Mouse (Mus musculus): ENCODE measurements around the gene Ip6k3. TPM values are rescaled to one million over a fixed set of nuclear protein-coding genes. Genes with fewer than 3 reads are reported as not detected.
A peak's percentile ranks its signal among the peaks of the same experiment; 100 is the strongest.

Gene Ip6k3
- polyA plus RNA-seq, 1 experiment = not detected

GRCm38 (mm10) chr17:27129291-27129690 is 38.3 kb downstream of the Ip6k3 start:
- Histone ChIP-seq H3K36me3 (replicated peaks; ENCODE audit: low read length) (peaks cover 46% of the 10 kb centered on the region), H3K4me1 (peaks cover 51% of the 10 kb centered on the region)
- no peak for TF ChIP-seq GATA1 (IDR thresholded peaks at IDR 0.05; ENCODE audit: borderline replicate concordance, low read length)
- no peak for TF ChIP-seq FLI1 (IDR thresholded peaks at IDR 0.05; ENCODE audit: low read length)

DNA sequence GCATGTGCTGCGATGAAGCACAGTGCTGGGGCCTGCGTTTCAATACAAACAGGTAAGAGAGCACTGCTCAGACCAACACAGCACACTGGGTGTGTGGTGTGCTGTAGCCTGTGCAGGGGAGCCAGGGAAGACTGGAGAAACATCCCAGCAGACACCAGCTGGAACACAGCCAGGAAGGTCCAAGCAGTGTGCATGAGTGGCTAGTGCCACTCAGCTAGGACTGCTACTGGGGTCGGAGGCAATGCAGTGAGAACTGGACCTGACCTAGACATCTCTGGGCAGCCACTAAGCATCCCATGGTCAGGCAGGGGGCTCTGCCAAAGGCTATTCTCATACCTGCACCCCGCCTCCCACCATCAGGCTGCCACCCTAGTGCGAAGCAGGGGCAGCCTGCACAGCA is 39.4 kb downstream of the Ip6k3 start:
- Histone ChIP-seq H3K4me1 (peaks cover 45% of the 10 kb centered on the region), H3K36me3 (replicated peaks; ENCODE audit: low read length) (peaks cover 57% of the 10 kb centered on the region)
- TF ChIP-seq GATA1 (IDR thresholded peaks at IDR 0.05; ENCODE audit: borderline replicate concordance, low read length) = no peak
- TF ChIP-seq FLI1 (IDR thresholded peaks at IDR 0.05; ENCODE audit: low read length) = no peak

More at GRCm38 (mm10) chr17:27129291-27129690, 38.3 kb downstream of the Ip6k3 start:
- Histone ChIP-seq H3K27me3 (replicated peaks) (no peaks in the 10 kb centered on the region), H3K4me3 (replicated peaks) (no peak overlapping the region), H3K9me3 (no peaks in the 10 kb centered on the region)

GRCm38 (mm10) chr17:27126974-27127373 is 40.6 kb downstream of the Ip6k3 start:
- no peak for TF ChIP-seq FLI1 (IDR thresholded peaks at IDR 0.05; ENCODE audit: low read length)
- TF ChIP-seq GATA1 (IDR thresholded peaks at IDR 0.05; ENCODE audit: borderline replicate concordance, low read length) = no peak
- peak overlapping the region; percentile 29 for H3K4me3 ChIP-seq (replicated peaks)
- H3K4me1 ChIP-seq = peaks cover 33% of the 10 kb centered on the region
- peaks cover 70% of the 10 kb centered on the region for H3K36me3 ChIP-seq (replicated peaks; ENCODE audit: low read length)
- no peaks in the 10 kb centered on the region for H3K9me3 ChIP-seq
- no peaks in the 10 kb centered on the region for H3K27me3 ChIP-seq (replicated peaks)

More for the DNA sequence above, 39.4 kb downstream of the Ip6k3 start:
- H3K4me3 ChIP-seq (replicated peaks) = no peak overlapping the region
- no peaks in the 10 kb centered on the region for H3K27me3 ChIP-seq (replicated peaks)
- no peaks in the 10 kb centered on the region for H3K9me3 ChIP-seq

DNA sequence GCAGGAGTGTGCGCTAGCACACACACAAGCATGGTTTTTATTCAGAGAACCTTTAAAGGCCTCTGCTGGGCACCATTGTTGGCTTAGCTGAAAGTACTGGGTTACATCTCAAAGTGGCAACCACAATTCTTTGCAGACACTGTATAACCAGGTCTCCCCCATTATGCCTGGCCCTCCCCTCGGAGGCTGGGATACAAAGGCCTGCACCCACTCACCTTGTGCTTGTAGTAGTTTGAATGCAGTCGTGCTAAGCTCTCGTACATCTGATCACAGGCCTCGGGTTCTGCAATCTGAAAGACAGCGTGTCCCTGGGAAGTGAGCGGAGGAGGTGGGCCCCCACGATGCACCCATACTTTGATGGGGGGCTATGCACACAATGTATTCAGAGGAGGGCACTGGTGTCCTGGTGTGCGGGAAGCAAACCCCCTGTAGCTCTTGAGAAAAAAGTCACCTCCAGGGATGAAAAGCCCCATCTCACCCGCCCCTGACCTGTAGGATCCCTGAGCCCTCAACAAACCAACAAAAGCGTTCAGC is 41.9 kb downstream of the Ip6k3 start:
- Histone ChIP-seq H3K27me3 (replicated peaks) (peaks cover 2% of the 10 kb centered on the region), H3K36me3 (replicated peaks; ENCODE audit: low read length) (peaks cover 76% of the 10 kb centered on the region), H3K4me1 (peaks cover 22% of the 10 kb centered on the region; the same call in 1 of the 2 replicates), H3K9me3 (no peaks in the 10 kb centered on the region), H3K4me3 (replicated peaks) (no peak overlapping the region)
- TF ChIP-seq GATA1 (IDR thresholded peaks at IDR 0.05; ENCODE audit: borderline replicate concordance, low read length) (no peak), FLI1 (IDR thresholded peaks at IDR 0.05; ENCODE audit: low read length) (no peak)

DNA sequence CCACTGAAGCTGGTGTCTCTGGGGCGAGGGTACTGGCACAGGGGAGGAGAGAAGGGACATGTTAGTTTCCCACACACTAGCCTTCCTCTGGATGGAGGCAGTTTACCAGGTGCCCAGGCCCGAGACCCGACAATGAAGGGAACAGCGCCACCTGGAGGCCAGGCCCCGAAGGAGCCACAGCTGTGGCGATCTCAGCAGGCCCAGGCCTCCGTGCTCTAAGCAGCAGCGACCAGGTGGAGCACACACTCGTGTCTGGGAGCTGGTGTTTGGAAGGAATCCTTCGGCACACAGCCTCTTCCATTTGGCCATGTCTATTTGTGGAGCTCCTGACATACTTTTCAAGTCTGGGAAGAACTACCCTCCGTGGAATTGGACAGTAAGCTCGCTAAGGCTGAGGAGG is 42.4 kb downstream of the Ip6k3 start:
- peaks cover 74% of the 10 kb centered on the region for H3K36me3 ChIP-seq (replicated peaks; ENCODE audit: low read length)
- TF ChIP-seq GATA1 (IDR thresholded peaks at IDR 0.05; ENCODE audit: borderline replicate concordance, low read length) = no peak
- TF ChIP-seq FLI1 (IDR thresholded peaks at IDR 0.05; ENCODE audit: low read length) = no peak

GRCm38 (mm10) chr17:27123813-27124375 is 43.7 kb downstream of the Ip6k3 start:
- Histone ChIP-seq H3K36me3 (replicated peaks; ENCODE audit: low read length) (peaks cover 62% of the 10 kb centered on the region), H3K27me3 (replicated peaks) (peaks cover 15% of the 10 kb centered on the region), H3K4me3 (replicated peaks) (no peak overlapping the region), H3K4me1 (peaks cover 21% of the 10 kb centered on the region), H3K9me3 (no peaks in the 10 kb centered on the region)
- TF ChIP-seq GATA1 (IDR thresholded peaks at IDR 0.05; ENCODE audit: borderline replicate concordance, low read length) = no peak
- no peak for TF ChIP-seq FLI1 (IDR thresholded peaks at IDR 0.05; ENCODE audit: low read length)

More for the DNA sequence above, 42.4 kb downstream of the Ip6k3 start:
- peaks cover 2% of the 10 kb centered on the region for H3K27me3 ChIP-seq (replicated peaks)
- H3K4me3 ChIP-seq (replicated peaks) = no peak overlapping the region
- H3K9me3 ChIP-seq = no peaks in the 10 kb centered on the region
- H3K4me1 ChIP-seq = peaks cover 17% of the 10 kb centered on the region; the same call in 1 of the 2 replicates

- Histone ChIP-seq H3K4me3 (replicated peaks) (no peak overlapping the region), H3K9me3 (peaks cover 3% of the 10 kb centered on the region; the same call in 1 of the 2 replicates), H3K27me3 (replicated peaks) (peaks cover 19% of the 10 kb centered on the region), H3K36me3 (replicated peaks; ENCODE audit: low read length) (peaks cover 58% of the 10 kb centered on the region), H3K4me1 (peaks cover 21% of the 10 kb centered on the region)
- TF ChIP-seq FLI1 (IDR thresholded peaks at IDR 0.05; ENCODE audit: low read length) (no peak), GATA1 (IDR thresholded peaks at IDR 0.05; ENCODE audit: borderline replicate concordance, low read length) (no peak)
Measured at GRCm38 (mm10) chr17:27123103-27123502, 44.5 kb downstream of the Ip6k3 start.

DNA sequence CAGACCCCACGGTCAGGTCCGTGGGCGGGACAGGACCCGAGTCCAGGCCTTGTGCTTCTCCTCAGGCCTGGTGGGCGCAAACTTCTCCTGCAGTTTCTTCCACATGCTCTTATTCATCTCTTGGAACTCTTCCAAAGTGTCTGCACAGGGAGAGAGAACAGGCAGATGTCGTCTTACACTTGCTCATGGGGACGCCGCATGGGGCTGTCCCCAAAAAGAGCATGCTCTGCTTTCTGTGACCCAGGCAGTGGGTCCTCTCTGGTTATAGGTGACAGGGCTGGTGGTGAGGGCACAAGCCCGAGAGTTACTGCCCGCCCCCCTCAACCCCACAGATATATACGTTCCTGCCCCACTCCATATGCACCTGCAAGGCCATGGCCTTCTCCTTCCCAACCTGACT is 44.9 kb downstream of the Ip6k3 start:
- Histone ChIP-seq H3K4me3 (replicated peaks) (no peak overlapping the region), H3K36me3 (replicated peaks; ENCODE audit: low read length) (peaks cover 59% of the 10 kb centered on the region), H3K9me3 (peaks cover 6% of the 10 kb centered on the region), H3K4me1 (peaks cover 21% of the 10 kb centered on the region), H3K27me3 (replicated peaks) (peaks cover 22% of the 10 kb centered on the region)
- TF ChIP-seq GATA1 (IDR thresholded peaks at IDR 0.05; ENCODE audit: borderline replicate concordance, low read length) (no peak), FLI1 (IDR thresholded peaks at IDR 0.05; ENCODE audit: low read length) (no peak)

DNA sequence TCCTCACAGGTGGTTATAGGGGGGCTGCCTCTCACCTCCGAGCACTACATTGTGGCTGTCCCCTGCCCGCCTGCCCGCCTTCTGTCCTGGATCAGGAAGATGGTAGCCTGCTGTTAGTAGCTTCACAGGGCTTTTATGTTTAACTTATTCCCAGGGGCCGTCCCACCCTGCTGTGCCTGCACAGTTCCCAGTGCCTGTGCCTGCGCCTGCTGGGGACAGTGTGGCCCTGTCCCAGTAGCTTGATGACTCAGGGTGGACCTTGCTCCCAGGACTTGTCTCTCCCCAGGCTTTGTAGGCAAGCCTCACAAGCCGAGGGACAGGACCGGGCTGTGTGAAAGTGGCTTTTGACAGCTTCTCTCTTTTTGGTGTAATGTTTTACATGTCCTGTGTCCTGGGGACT is 45.8 kb downstream of the Ip6k3 start:
- Histone ChIP-seq H3K4me3 (replicated peaks) (no peak overlapping the region), H3K36me3 (replicated peaks; ENCODE audit: low read length) (peaks cover 60% of the 10 kb centered on the region), H3K4me1 (peaks cover 18% of the 10 kb centered on the region), H3K9me3 (peaks cover 16% of the 10 kb centered on the region), H3K27me3 (replicated peaks) (peaks cover 26% of the 10 kb centered on the region)
- TF ChIP-seq FLI1 (IDR thresholded peaks at IDR 0.05; ENCODE audit: low read length) = no peak
- TF ChIP-seq GATA1 (IDR thresholded peaks at IDR 0.05; ENCODE audit: borderline replicate concordance, low read length) = no peak

- Histone ChIP-seq H3K9me3 (peaks cover 21% of the 10 kb centered on the region), H3K36me3 (replicated peaks; ENCODE audit: low read length) (peaks cover 63% of the 10 kb centered on the region), H3K4me3 (replicated peaks) (no peak overlapping the region), H3K27me3 (replicated peaks) (peaks cover 31% of the 10 kb centered on the region), H3K4me1 (peaks cover 18% of the 10 kb centered on the region)
- TF ChIP-seq GATA1 (IDR thresholded peaks at IDR 0.05; ENCODE audit: borderline replicate concordance, low read length) (no peak), FLI1 (IDR thresholded peaks at IDR 0.05; ENCODE audit: low read length) (no peak)
Measured at GRCm38 (mm10) chr17:27121266-27121665, 46.3 kb downstream of the Ip6k3 start.
